Mouse (Mus musculus): ENCODE measurements around the gene Amigo2.

- TF ChIP-seq CTCF (IDR thresholded peaks at IDR 0.05; ENCODE audit: low read depth) = no peak
- no peak for TF ChIP-seq EP300 (IDR thresholded peaks at IDR 0.05; ENCODE audit: low read depth)
These were observed 23.7 kb downstream of the Amigo2 start for GRCm38 (mm10) chr15:97223431-97223830.
